Mouse (Mus musculus) heart, adult 2 months (tissue): ENCODE data around the gene Cacna1i.

Experiments used
- CTCF ChIP-seq: fragments of 200-600 bp; IDR thresholded peaks from 2 replicates; pipeline ENCODE4 v1.8.1; 2022; ENCODE audit warnings: antibody characterized with exemption, mild to moderate bottlenecking, moderate library complexity
- EP300 ChIP-seq: fragments of 200-500 bp; IDR thresholded peaks from 2 replicates; pipeline ENCODE4 v1.6.1; 2011; ENCODE audit warnings: low read depth, low read length, control low read depth; ENCODE audit not compliant: insufficient read depth
- POLR2A ChIP-seq: fragments of 200-500 bp; IDR thresholded peaks from 2 replicates; pipeline ENCODE4 v1.6.1; 2011; ENCODE audit warnings: mild to moderate bottlenecking, low read depth, low read length, control low read depth; ENCODE audit not compliant: insufficient read depth

DNA sequence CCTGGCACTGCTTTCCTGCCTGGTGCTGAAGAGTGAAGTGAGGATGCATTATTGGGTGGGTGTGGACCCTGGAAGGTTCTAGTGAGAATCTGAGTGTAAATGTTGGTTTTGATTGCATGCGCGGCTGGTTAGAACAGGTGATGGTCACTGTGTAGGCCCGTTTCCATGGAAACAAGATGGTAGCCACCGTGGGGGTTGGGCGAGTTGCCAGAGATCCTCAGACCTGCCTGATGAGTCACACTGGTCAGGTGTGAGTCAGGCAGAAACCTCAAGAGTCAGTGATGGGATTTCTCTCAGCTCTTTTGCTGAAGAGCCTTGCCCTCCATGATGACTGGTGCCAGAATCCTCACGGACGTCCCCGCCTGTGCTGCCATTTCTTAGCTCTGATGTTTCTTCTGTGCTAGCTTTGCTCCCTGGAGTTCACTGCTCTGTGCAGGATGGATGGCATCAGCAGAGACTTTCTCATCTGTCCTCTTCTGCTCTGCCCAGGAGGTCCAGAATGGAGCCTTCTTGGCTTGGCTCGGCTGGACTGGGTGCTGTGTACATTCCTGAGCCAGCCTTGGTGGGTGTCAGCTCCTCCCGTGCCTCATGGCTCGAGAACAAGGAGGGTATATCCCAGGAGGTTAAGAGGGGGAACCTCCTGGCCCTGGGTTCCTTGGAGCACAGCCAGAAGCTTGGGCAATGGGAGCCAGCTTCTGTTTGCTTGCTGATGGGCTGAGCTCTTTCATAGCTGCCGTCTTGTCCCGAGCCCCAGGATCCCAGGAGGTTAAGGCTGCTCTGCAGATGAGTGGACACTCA lies 40.9 kb downstream of the Cacna1i start:
- no peak for TF ChIP-seq CTCF
- TF ChIP-seq POLR2A = no peak
- TF ChIP-seq EP300 = no peak
